Comparison of ENCODE assay signal across 12 mouse cellular contexts in the genomic region with DNA sequence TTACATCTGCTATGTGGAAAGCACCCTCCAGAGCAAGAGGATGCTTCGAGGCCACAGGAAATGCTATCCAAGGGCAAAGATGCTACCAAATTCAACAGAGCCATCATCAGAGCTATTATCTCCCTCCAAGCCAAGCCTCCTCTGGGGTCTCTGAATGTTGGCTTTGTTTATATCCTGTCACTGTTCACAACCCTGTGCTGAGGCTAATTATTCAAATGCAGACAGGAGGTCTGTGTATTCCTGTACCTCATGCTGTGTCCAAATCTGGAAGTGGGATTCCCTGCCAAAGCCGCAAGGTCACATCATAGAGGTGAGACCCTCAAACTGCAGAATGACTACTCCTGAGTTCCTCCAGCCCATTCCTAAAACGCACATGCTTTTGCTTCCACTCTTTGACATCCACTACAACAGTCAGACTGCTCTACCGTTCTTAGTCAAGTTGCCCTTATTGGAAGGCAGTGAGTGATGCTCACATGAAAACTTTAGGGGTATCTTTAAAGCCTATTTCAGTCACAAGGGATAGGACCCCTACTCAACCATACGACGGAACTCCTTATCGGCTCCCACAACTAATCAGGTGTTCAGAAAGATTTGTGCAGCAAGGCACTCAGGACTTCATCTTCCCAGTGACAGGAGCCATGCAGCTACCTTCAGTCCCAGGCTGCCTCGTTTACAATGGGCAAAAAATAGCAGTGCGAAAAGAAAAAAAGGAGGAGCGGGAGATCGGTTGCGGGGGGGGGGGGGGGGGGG.
DNase-seq lines count a peak whose midpoint lies in the region; ATAC-seq and TF ChIP-seq lines count a peak whose summit lies in the region.
"Had no signal": no experiment of that assay in that cellular context is flagged by ENCODE, and none has a peak within 500 bp of the region (broad histone marks: within the 10 kb centered on the region; RNA-seq: fewer than 3 reads in every experiment).

No protein-coding gene starts in this region.

- WGBS in kidney, embryonic 15.5 days = 60% methylated on average over 11 of the region's 12 CpGs
- 15% methylated on average over 12 of the region's 12 CpGs for WGBS in cerebellum, adult 2 months
- 36% methylated on average over 11 of the region's 12 CpGs for WGBS in forebrain, embryonic 15.5 days
- 58% methylated on average over 8 of the region's 12 CpGs for WGBS in midbrain, embryonic 12.5 days
- WGBS in intestine, embryonic 15.5 days = 54% methylated on average over 11 of the region's 12 CpGs

- H3K27ac ChIP-seq in kidney, embryonic 15.5 days = no peak overlapping the region
- peak overlapping the region; percentile 47; the same call in 1 of the 2 replicates for H3K27ac ChIP-seq in cerebellum, adult 2 months (ENCODE audit: insufficient read depth, low read length)
- no peak overlapping the region for H3K27ac ChIP-seq in forebrain, embryonic 15.5 days (replicated peaks)
- no peak overlapping the region for H3K27ac ChIP-seq in midbrain, embryonic 12.5 days (replicated peaks)
- no peak overlapping the region for H3K27ac ChIP-seq in intestine, embryonic 15.5 days

- H3K4me2 ChIP-seq in kidney, embryonic 15.5 days = peak overlapping the region; percentile 24
- 0 out of 2 replicates have a peak overlapping the region, but pooled peaks have one; percentile 13 for H3K4me2 ChIP-seq in forebrain, embryonic 15.5 days (replicated peaks)
- H3K4me2 ChIP-seq in midbrain, embryonic 12.5 days (replicated peaks) = peak overlapping the region; percentile 38
- H3K4me2 ChIP-seq in intestine, embryonic 15.5 days (replicated peaks) = no peak overlapping the region
- H3K4me2 ChIP-seq: lung, embryonic 15.5 days had no signal

- H3K36me3 ChIP-seq in kidney, embryonic 15.5 days = no peaks in the 10 kb centered on the region
- peaks cover 4% of the 10 kb centered on the region; the same call in 1 of the 2 replicates for H3K36me3 ChIP-seq in forebrain, embryonic 15.5 days
- H3K36me3 ChIP-seq in midbrain, embryonic 12.5 days = peaks cover 8% of the 10 kb centered on the region; the same call in 1 of the 2 replicates
- H3K36me3 ChIP-seq in intestine, embryonic 15.5 days = no peaks in the 10 kb centered on the region

- H3K9ac ChIP-seq in kidney, embryonic 15.5 days = no peak overlapping the region
- H3K9ac ChIP-seq in forebrain, embryonic 15.5 days (replicated peaks) = no peak overlapping the region
- no peak overlapping the region for H3K9ac ChIP-seq in midbrain, embryonic 12.5 days (replicated peaks)
- no peak overlapping the region for H3K9ac ChIP-seq in intestine, embryonic 15.5 days
- H3K9ac ChIP-seq: lung, embryonic 15.5 days had no signal

- no peak overlapping the region for H3K4me3 ChIP-seq in kidney, embryonic 15.5 days (replicated peaks)
- H3K4me3 ChIP-seq in cerebellum, adult 2 months (replicated peaks; ENCODE audit: insufficient read depth, low read depth, low read length) = no peak overlapping the region
- H3K4me3 ChIP-seq in forebrain, embryonic 15.5 days = no peak overlapping the region
- peak overlapping the region; percentile 22 for H3K4me3 ChIP-seq in midbrain, embryonic 12.5 days
- H3K4me3 ChIP-seq in intestine, embryonic 15.5 days (replicated peaks) = no peak overlapping the region
- H3K4me3 ChIP-seq: lung, embryonic 15.5 days had no signal

- ATAC-seq in kidney, embryonic 15.5 days (replicated peaks; ENCODE audit: low FRiP score) = no peak
- ATAC-seq in forebrain, embryonic 15.5 days (replicated peaks) = peak; percentile 44; the same call in 1 of the 2 replicates
- ATAC-seq in midbrain, embryonic 12.5 days (ENCODE audit: low FRiP score, low read depth) = no peak; the same call in 1 of the 2 replicates
- ATAC-seq in intestine, embryonic 15.5 days = no peak

- DNase-seq in kidney, postnatal 25 days = no peak
- DNase-seq in cerebellum, adult 2 months = peak; percentile 55 to 64
- DNase-seq in gastrocnemius, postnatal 25 days = no peak
- no peak for DNase-seq in kidney, adult 18-20 months
- DNase-seq: adrenal gland, adult 8-10 months; kidney, postnatal 36 days had no signal

- peaks cover 12% of the 10 kb centered on the region for H3K4me1 ChIP-seq in kidney, embryonic 15.5 days
- H3K4me1 ChIP-seq in cerebellum, adult 2 months (ENCODE audit: control insufficient read depth, insufficient read depth, low read length) = peaks cover 33% of the 10 kb centered on the region
- peaks cover 14% of the 10 kb centered on the region for H3K4me1 ChIP-seq in forebrain, embryonic 15.5 days
- peaks cover 23% of the 10 kb centered on the region for H3K4me1 ChIP-seq in midbrain, embryonic 12.5 days
- 0 out of 2 replicates have a peak, but pooled peaks cover 5% of the 10 kb centered on the region for H3K4me1 ChIP-seq in intestine, embryonic 15.5 days (replicated peaks)

- TF ChIP-seq CTCF in cerebellum, adult 2 months (IDR thresholded peaks at IDR 0.05; ENCODE audit: borderline replicate concordance, insufficient read depth, low read depth, low read length) = no peak

- TF ChIP-seq POLR2A in cerebellum, adult 2 months (IDR thresholded peaks at IDR 0.05; ENCODE audit: borderline replicate concordance, insufficient read depth, low read length) = no peak

- no peaks in the 10 kb centered on the region for H3K9me3 ChIP-seq in kidney, embryonic 15.5 days (replicated peaks)
- H3K9me3 ChIP-seq in forebrain, embryonic 15.5 days = no peaks in the 10 kb centered on the region
- no peaks in the 10 kb centered on the region for H3K9me3 ChIP-seq in midbrain, embryonic 12.5 days
- no peaks in the 10 kb centered on the region for H3K9me3 ChIP-seq in intestine, embryonic 15.5 days
- H3K9me3 ChIP-seq: lung, embryonic 15.5 days had no signal

- no peaks in the 10 kb centered on the region for H3K27me3 ChIP-seq in kidney, embryonic 15.5 days
- no peaks in the 10 kb centered on the region for H3K27me3 ChIP-seq in cerebellum, adult 2 months (ENCODE audit: control insufficient read depth, insufficient read depth, low read length)
- no peaks in the 10 kb centered on the region for H3K27me3 ChIP-seq in forebrain, embryonic 15.5 days
- no peaks in the 10 kb centered on the region for H3K27me3 ChIP-seq in midbrain, embryonic 12.5 days
- H3K27me3 ChIP-seq in intestine, embryonic 15.5 days (replicated peaks) = no peaks in the 10 kb centered on the region
- H3K27me3 ChIP-seq: CH12.LX; lung, embryonic 15.5 days had no signal

Comparison
In these comparisons a context has a peak if more than half of its experiments do, and no peak if none do; other contexts are left out.
1. DNase-seq: peak in cerebellum, adult 2 months (2 of 2); none in kidney, postnatal 25 days (0 of 2), gastrocnemius, postnatal 25 days (single experiment) and kidney, adult 18-20 months (single experiment).